Mouse (Mus musculus) cerebellum, adult 9-10 months (tissue): ENCODE data around the gene Tgm4.

Experiments
- DNase-seq: peaks from one replicate; pipeline ENCODE4 v3.0.0; 2022

Tgm4 gene

DNA sequence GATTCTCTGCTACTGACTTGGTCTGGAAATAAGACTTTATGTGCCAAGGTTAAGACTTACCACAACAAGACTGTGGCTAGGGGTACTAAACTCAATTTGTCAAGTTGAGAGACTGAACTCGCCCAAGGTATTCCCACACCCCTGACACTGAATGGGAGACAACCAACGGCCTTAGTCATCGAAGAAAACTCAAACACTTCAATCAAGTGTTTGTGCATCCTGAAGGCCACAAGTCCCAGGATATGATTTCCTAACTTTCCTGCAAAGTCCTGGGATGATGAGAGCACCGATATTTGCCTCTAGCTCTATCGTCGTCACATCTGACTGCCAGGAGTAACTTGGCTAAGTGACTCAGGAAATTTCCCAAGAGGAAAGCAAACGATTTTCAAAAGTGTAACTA lies 74.7 kb downstream of the Tgm4 start:
- DNase-seq = no peak

DNA sequence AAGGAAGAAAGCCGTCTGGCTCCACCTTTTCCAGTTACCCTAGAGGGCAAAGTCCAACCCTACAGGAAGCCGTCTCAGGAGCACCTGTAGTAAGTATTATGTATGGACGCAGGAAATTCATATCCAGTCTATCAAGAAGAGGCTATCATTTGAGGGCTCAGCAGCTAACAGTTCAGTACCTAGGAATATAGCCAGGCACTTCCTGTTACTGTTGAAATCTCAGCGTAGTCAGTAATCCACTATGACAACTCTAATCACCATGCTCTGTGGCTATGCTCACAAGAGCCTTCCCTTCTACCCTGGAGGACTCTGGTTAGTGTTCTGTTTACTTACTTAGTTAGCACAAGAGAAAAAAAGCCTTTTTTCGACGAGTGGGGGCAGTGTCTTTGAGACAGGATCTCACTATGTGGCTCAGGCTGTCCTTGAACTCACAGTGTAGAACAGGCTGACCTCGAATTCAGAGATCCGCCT lies 77.3 kb downstream of the Tgm4 start:
- no peak for DNase-seq

DNA sequence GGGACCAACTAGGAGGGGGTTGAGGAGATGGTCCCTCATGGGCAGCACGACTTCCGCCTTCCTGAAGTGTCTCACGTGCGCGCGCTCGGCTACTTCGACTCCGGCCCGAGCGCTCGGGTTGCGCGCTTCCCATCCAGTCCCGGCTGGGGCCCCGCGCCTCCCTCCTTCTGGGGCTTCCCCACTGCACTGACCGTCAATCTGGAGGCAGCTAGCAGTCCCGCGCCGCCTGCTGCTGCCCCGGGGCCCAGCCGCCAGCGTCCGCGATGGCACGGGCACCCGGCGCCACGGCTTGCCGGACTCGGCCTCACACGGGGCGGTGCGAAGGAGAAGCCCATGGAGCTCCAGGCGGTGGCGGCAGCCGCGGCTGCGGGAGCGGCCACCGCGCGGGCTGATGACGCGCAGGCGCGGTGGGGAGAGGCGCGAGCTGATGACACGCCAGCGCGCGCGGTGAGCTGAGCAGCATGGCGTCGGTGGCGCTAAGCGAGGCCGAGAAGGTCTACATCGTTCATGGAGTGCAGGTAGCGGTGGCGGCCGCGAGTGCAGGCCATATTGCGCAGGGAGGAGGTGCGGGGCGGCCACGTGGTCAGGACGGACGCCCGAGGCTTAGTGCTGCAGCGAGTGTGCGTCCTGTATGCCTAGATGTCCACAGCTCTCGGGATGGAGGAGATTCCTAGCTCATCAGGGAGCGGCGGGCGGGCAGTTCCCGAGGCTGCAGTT lies 78.4 kb downstream of the Tgm4 start, which contains the start of the genes Zdhhc3 and Exosc7:
TSS of gene Zdhhc3 (minus strand) at position 401 of the 717 bp plus-strand sequence.
TSS of gene Exosc7 (plus strand) at position 411 of the 717 bp plus-strand sequence.
- peak; percentile 88 for DNase-seq

GRCm38 (mm10) chr9:123113931-123114330 lies 79.4 kb downstream of the Tgm4 start:
- peak; percentile 16 for DNase-seq

DNA sequence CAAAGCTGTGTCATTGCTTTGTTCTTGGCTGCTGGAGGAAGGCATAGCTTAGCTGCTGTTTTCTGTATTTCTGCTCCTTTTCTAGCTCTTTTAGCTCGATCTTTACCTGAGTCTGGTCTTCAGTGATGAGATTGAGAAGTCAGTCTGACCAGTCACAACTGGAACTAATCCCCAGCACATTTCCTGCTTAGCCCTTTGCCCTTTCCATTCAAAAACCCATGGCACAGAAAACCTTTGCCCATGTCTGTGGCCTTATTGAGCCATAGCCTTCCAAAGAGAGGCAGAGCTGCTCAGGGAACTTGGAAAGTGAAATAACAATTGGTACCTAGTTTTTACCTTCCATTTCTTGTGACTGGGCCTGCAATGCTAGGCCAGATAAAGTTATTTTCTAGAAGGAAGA lies 81.0 kb downstream of the Tgm4 start:
- no peak for DNase-seq
